Mouse (Mus musculus) intestine, embryonic 14.5 days (tissue): ENCODE results near the gene Hunk. TPM values are rescaled to one million over a fixed set of nuclear protein-coding genes. Genes with fewer than 3 reads are reported as not detected.
A peak's percentile ranks its signal among the peaks of the same experiment; 100 is the strongest.

Experiments
- ATAC-seq: fragments of 200-750 bp; cut with Nextera tagmentation; replicated peaks from 2 replicates; pipeline ENCODE4 v1.8.0; 2017; ENCODE audit warnings: low read depth, moderate number of reproducible peaks, moderate TSS enrichment, moderate library complexity; ENCODE audit not compliant: low FRiP score, low TSS enrichment
- DNase-seq: peaks from one replicate; pipeline ENCODE4 v3.0.0-alpha.2; 2018; ENCODE audit warnings: low spot score
- H3K27ac ChIP-seq: fragments of 300-500 bp; sonication (generic); 2 replicates; pipeline ENCODE4 v1.5.1; 2014; ENCODE audit warnings: low read depth, mild to moderate bottlenecking, control low read depth
- H3K27me3 ChIP-seq: fragments of 300-500 bp; sonication (generic); replicated peaks from 2 replicates; pipeline ENCODE4 v1.6.1; 2014; ENCODE audit warnings: low read length, control low read depth; ENCODE audit not compliant: control insufficient read depth, insufficient read depth
- H3K36me3 ChIP-seq: fragments of 300-500 bp; sonication (generic); 2 replicates; pipeline ENCODE4 v1.6.1; 2014; ENCODE audit warnings: low read length, control low read depth; ENCODE audit not compliant: control insufficient read depth, insufficient read depth
- H3K4me1 ChIP-seq: fragments of 300-500 bp; sonication (generic); replicated peaks from 2 replicates; pipeline ENCODE4 v1.6.1; 2014; ENCODE audit warnings: low read length, control low read depth, mixed read lengths; ENCODE audit not compliant: control insufficient read depth, insufficient read depth
- H3K4me2 ChIP-seq: fragments of 300-500 bp; sonication (generic); 2 replicates; pipeline ENCODE4 v1.6.1; 2014; ENCODE audit warnings: low read length
- H3K4me3 ChIP-seq: fragments of 300-500 bp; sonication (generic); 2 replicates; pipeline ENCODE4 v1.5.1; 2014; ENCODE audit warnings: low read depth, low read length, control low read depth, mixed read lengths
- H3K9ac ChIP-seq: fragments of 300-500 bp; sonication (generic); 2 replicates; pipeline ENCODE4 v1.6.1; 2014; ENCODE audit warnings: mild to moderate bottlenecking, low read length
- H3K9me3 ChIP-seq: fragments of 300-500 bp; sonication (generic); 2 replicates; pipeline ENCODE4 v1.6.1; 2016; ENCODE audit warnings: low read length, control low read depth; ENCODE audit not compliant: control insufficient read depth
- WGBS: fragments of 180-500 bp; shearing (Covaris S2); extraction: QIAGEN DNeasy Blood & Tissue Kit; methylation state at CpG from one replicate; pipeline ENCODE4 v1.1.7; 2014; 5-methylcytosine and 5-hydroxymethylcytosine counted together
- polyA plus RNA-seq: library from polyadenylated mRNA; unstranded; fragments of >200 nt; fragmentation: Nextera tagmentation; extraction: Ambion mirVana; gene quantifications from 2 replicates; pipeline ENCODE4 v1.2.1, GENCODE M21; 2014

Hunk gene
- polyA plus RNA-seq, 1 experiment from 2014 or later: 11.0 TPM

- peaks cover 37% of the 10 kb centered on the region for H3K4me1 ChIP-seq
- peak overlapping the region; percentile 84 for H3K9ac ChIP-seq
- peak overlapping the region; percentile 94 for H3K27ac ChIP-seq
- ATAC-seq (peak; percentile 53), DNase-seq (peak; percentile 87)
- H3K27me3 ChIP-seq: no peaks in the 10 kb centered on the region
- H3K9me3 ChIP-seq: no peaks in the 10 kb centered on the region
- under 1% methylated on average over 49 of the region's 49 CpGs for WGBS
- peak overlapping the region; percentile 85 for H3K4me3 ChIP-seq
- peaks cover 8% of the 10 kb centered on the region; the same call in 1 of the 2 replicates for H3K36me3 ChIP-seq
- H3K4me2 ChIP-seq: peak overlapping the region; percentile 67
These were observed 824 bp downstream of the Hunk start for GRCm38 (mm10) chr16:90386514-90387160.

DNA sequence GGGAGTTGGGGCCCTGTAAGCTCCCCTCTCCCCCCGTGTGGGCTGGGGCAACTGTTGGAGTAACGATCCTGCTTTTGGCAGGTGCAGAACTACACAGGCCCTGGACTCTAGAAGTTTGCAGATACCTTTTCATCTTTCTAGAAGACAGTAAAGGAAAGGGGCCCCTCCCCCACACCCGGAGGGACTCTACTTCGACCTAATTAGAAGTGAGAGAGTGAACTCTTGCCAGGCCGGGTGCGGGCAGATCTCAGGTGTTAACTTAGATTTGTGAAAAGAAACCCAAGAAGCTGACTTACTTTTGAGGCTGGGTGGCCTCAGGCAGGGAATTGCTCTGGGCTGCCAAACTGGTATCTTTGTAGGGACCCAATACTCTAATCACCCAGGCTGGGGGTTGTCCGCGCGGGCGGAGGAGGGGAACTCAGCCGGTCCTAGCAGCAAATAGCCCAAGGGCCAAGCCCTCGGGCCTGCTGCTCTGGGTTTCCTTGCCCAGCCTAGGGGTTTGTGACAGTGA is 1.4 kb downstream of the Hunk start:
- 5% methylated on average over 12 of the region's 12 CpGs for WGBS
- peak; percentile 20 for ATAC-seq

GRCm38 (mm10) chr16:90387961-90388360 is 2.1 kb downstream of the Hunk start:
- no peak overlapping the region for H3K9ac ChIP-seq
- WGBS: 45% methylated on average over 4 of the region's 4 CpGs

More for the DNA sequence above, 1.4 kb downstream of the Hunk start:
- Histone ChIP-seq H3K4me3 (peak overlapping the region; percentile 85), H3K27ac (peak overlapping the region; percentile 94), H3K27me3 (no peaks in the 10 kb centered on the region), H3K9ac (peak overlapping the region; percentile 84), H3K9me3 (no peaks in the 10 kb centered on the region), H3K36me3 (peaks cover 11% of the 10 kb centered on the region), H3K4me1 (peaks cover 37% of the 10 kb centered on the region), H3K4me2 (peak overlapping the region; percentile 67)
- DNase-seq: peak; percentile 80

GRCm38 (mm10) chr16:90389103-90389750 is 3.4 kb downstream of the Hunk start:
- H3K36me3 ChIP-seq: peaks cover 15% of the 10 kb centered on the region
- 55% methylated on average over 15 of the region's 15 CpGs for WGBS
- H3K9ac ChIP-seq: no peak overlapping the region

More at GRCm38 (mm10) chr16:90387961-90388360, 2.1 kb downstream of the Hunk start:
- Histone ChIP-seq H3K27ac (0 out of 2 replicates have a peak overlapping the region, but pooled peaks have one; percentile 7), H3K27me3 (no peaks in the 10 kb centered on the region), H3K36me3 (peaks cover 15% of the 10 kb centered on the region), H3K4me1 (peaks cover 35% of the 10 kb centered on the region), H3K4me2 (peak overlapping the region; percentile 67), H3K9me3 (no peaks in the 10 kb centered on the region), H3K4me3 (peak overlapping the region; percentile 85)
- no peak for DNase-seq
- ATAC-seq: no peak

DNA sequence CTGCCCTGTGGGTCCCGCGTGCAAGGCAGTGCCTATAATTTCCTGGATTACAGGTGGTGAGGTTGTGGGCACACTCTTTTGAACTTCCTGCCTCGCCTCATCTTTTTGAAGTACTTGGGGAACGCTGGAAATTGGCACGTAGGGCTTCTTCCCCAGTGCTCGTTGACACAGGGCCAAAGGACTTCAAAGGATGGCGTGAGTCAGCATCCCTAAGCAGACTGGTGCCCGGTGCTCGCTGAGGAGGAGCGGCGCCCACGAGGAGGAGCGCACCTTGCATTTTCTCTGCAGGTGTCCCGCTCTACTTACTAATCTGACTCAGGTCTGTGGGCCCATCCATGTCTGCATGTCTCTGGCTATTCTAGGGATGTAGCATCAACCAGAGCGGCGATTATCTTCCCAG is 4.9 kb downstream of the Hunk start:
- no peak overlapping the region for H3K9ac ChIP-seq
- no peaks in the 10 kb centered on the region for H3K9me3 ChIP-seq
- WGBS: 93% methylated on average over 16 of the region's 16 CpGs
- H3K27ac ChIP-seq: no peak overlapping the region
- H3K4me3 ChIP-seq: no peak overlapping the region
- no peak for ATAC-seq
- no peak overlapping the region for H3K4me2 ChIP-seq
- peaks cover 26% of the 10 kb centered on the region for H3K4me1 ChIP-seq
- no peak for DNase-seq
- H3K27me3 ChIP-seq: no peaks in the 10 kb centered on the region
- peaks cover 15% of the 10 kb centered on the region for H3K36me3 ChIP-seq

More at GRCm38 (mm10) chr16:90389103-90389750, 3.4 kb downstream of the Hunk start:
- Histone ChIP-seq H3K9me3 (no peaks in the 10 kb centered on the region), H3K27ac (peak overlapping the region; percentile 11; the same call in 1 of the 2 replicates), H3K27me3 (no peaks in the 10 kb centered on the region), H3K4me1 (peaks cover 24% of the 10 kb centered on the region), H3K4me2 (peak overlapping the region; percentile 67), H3K4me3 (0 out of 2 replicates have a peak overlapping the region, but pooled peaks have one; percentile 85)
- no peak for ATAC-seq
- DNase-seq: no peak

DNA sequence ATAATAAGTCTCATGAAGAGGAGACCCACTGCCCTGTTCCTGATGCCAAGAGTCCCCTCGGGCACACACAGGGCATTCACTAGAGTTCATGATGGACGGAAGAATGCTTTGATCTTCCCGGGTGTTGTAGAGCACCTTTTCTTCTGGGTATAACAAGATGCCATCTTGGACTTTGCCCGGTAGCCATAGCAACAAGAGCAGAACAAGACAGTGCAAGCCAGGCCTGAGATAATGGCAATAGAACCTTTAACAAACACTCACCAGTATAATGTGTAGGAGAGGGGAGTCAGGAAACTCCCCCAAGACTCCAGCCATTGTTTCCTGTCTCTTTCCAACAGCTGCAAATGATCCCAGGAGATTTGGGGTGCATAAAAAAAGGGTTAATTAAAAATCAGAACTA is 8.9 kb downstream of the Hunk start:
- H3K9me3 ChIP-seq: no peaks in the 10 kb centered on the region
- H3K27ac ChIP-seq: no peak overlapping the region
- no peak overlapping the region for H3K4me3 ChIP-seq
- 0 out of 2 replicates have a peak overlapping the region, but pooled peaks have one; percentile 3 for H3K4me2 ChIP-seq
- peaks cover 8% of the 10 kb centered on the region; the same call in 1 of the 2 replicates for H3K4me1 ChIP-seq
- peaks cover 15% of the 10 kb centered on the region for H3K36me3 ChIP-seq
- H3K9ac ChIP-seq: no peak overlapping the region
- 78% methylated on average over 4 of the region's 4 CpGs for WGBS
- ATAC-seq (peak; percentile 68; the same call in 1 of the 2 replicates), DNase-seq (no peak)
- no peaks in the 10 kb centered on the region for H3K27me3 ChIP-seq

DNA sequence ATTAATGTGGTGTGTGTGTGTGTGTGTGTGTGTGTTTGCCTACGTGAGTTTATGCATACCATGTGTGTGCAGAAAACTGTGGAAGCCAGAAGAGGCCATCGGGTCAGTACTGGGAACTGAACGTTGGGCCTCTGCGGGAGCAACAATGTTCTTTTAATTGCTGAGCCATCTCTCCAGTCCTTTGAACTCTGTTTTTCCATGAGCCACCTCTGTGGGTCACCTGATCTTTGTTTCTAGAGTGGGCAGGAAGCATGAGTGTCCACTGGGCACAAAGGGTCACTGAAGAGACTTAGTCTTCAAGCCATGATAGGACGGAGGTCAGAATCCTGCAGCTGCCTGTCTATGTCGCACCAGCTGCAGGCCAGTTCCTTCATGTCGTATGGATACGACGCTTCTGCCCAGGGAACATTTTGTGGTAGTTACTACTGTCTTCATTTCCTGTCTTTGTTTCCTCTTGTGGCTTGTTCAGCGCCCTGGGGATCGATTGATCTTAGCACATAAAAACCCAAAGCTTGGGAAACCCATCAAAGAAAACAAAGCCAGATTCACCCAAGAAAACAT is 10.3 kb downstream of the Hunk start:
- ATAC-seq: no peak

GRCm38 (mm10) chr16:90396882-90397281 is 11.1 kb downstream of the Hunk start:
- WGBS: 60% methylated on average over 2 of the region's 2 CpGs
- no peak overlapping the region for H3K4me3 ChIP-seq
- DNase-seq (no peak), ATAC-seq (no peak)
- no peaks in the 10 kb centered on the region for H3K27me3 ChIP-seq
- no peak overlapping the region for H3K27ac ChIP-seq
- H3K36me3 ChIP-seq: peaks cover 6% of the 10 kb centered on the region; the same call in 1 of the 2 replicates
- H3K9me3 ChIP-seq: no peaks in the 10 kb centered on the region
- H3K4me1 ChIP-seq: peaks cover 19% of the 10 kb centered on the region
- H3K4me2 ChIP-seq: no peak overlapping the region
- H3K9ac ChIP-seq: no peak overlapping the region

More for the DNA sequence above, 10.3 kb downstream of the Hunk start:
- Histone ChIP-seq H3K4me3 (no peak overlapping the region), H3K36me3 (peaks cover 13% of the 10 kb centered on the region), H3K27me3 (no peaks in the 10 kb centered on the region), H3K4me1 (peaks cover 13% of the 10 kb centered on the region), H3K9me3 (no peaks in the 10 kb centered on the region), H3K27ac (no peak overlapping the region), H3K4me2 (no peak overlapping the region), H3K9ac (no peak overlapping the region)
- 80% methylated on average over 11 of the region's 11 CpGs for WGBS
- no peak for DNase-seq
